Mouse (Mus musculus) gastrocnemius, adult 2 months (tissue): Measurements from ENCODE around the gene Ccdc40. TPM values are rescaled to one million over a fixed set of nuclear protein-coding genes. Genes with fewer than 3 reads are reported as not detected.
"Not testable (repeated sequence)": the region's sequence is repeated elsewhere in the genome, so short reads cannot be mapped to it uniquely, and the experiment has no call there.

Source experiments
- DNase-seq: peaks from one replicate; pipeline ENCODE4 v3.0.0; 2022
- H3K27ac ChIP-seq: fragments of 200-600 bp; 2 replicates; pipeline ENCODE4 v1.8.1; 2022; ENCODE audit warnings: mild to moderate bottlenecking
- H3K4me3 ChIP-seq: fragments of 200-600 bp; 2 replicates; pipeline ENCODE4 v1.8.1; 2022; ENCODE audit warnings: mild to moderate bottlenecking, moderate library complexity
- CTCF ChIP-seq: fragments of 200-600 bp; IDR thresholded peaks from 2 replicates; pipeline ENCODE4 v1.8.1; 2022; ENCODE audit warnings: antibody characterized with exemption, mild to moderate bottlenecking, moderate library complexity
- intact Hi-C: fragments of 180-260 bp; cut with DNase I; formaldehyde crosslinking; loops from one replicate; pipeline ENCODE4 v1.15.1; 2025
- total RNA-seq, 2 experiments: library from RNA; stranded (reverse); gene quantifications; 2 replicates each; pipeline ENCODE4 v1.2.3; 2021

Gene Ccdc40
- total RNA-seq, 2 experiments from 2014 or later, result not detected

DNA sequence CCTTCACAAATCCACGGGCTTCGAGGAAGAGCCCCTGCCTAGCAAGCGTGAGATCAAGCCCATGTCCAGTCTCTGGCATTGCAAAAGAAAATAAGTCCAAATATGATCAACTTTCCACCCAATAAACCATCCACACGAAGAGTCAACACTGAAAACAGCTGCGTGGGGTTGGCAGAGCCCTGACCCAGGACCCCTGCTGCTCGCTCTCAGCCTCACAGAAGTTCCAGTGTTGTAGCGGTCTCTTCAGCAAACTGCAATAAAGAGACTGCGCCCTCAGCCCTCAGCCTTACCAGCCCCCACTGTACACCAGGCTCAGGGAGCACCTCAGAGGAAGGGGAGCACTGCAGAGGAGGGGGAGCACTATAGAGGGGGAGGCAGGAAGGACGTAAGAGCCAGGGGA lies 2.7 kb upstream of the Ccdc40 start:
- Histone ChIP-seq H3K27ac (no peak overlapping the region), H3K4me3 (no peak overlapping the region)
- intact Hi-C loops, result no loop called here
- DNase-seq, result no peak
- TF ChIP-seq CTCF, result no peak

DNA sequence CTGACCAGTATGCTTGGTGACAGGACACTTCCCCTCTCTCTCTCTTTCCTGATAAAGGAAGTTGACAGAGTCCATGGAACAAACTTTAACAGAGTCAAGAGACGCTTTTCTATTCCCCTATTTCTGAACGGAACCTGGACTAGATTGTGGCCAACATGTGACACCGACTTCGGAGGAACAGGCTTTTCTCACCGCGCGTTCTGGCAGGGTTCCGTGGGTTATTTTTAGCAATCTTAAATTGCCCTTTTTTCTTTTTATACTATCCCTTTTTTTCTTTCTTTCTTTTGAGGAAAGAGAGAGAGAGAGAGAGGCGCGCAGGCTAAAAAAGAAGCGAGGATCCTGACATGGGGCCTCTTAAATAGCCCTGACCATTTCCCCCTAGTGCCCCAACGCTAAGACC lies 781 bp upstream of the Ccdc40 start:
- no peak for TF ChIP-seq CTCF
- Histone ChIP-seq H3K27ac (peak overlapping the region; percentile 94), H3K4me3 (peak overlapping the region; percentile 96)
- DNase-seq, result no peak
- intact Hi-C loops, result no loop called here

DNA sequence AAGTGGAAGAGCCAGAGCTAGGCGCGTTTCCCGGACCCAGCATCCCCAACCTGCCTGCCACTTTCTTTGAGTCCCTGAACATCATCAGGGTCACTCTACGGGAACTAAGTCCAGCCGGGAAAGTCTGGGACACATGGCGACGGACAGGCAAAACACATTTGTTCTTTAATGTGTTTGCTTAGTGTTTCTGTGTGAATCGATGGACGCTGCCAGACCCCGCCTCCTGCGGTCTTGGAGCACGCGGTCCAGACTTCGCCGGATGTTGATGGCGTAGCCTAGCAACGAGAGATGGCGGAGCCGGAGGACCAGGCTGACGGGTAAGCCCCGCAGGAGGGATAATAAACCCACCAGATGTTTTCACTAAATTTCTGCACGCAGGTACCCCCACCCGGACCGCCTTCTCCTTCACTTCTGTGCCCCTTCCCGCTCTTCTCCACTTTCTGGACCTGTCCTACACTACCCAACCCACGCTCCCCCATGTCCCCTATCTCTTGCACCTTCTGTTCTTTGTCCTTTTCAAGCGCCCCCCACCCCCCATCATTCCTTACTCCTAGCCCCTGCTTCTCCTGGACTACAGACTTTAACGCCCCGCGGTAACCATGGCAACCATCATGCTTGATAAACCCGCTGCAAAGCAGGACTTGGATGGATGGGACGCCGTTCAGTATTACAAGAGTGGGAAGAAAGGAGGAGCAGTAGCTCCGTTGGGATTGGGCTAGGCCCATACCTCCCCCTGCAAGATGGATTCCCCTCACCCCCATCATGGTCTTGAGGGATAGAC lies 664 bp downstream of the Ccdc40 start:
- intact Hi-C loops, result no loop called here
- Histone ChIP-seq H3K27ac (peak overlapping the region; percentile 94), H3K4me3 (peak overlapping the region; percentile 96)
- DNase-seq, result peak; percentile 82
- TF ChIP-seq CTCF, result no peak

DNA sequence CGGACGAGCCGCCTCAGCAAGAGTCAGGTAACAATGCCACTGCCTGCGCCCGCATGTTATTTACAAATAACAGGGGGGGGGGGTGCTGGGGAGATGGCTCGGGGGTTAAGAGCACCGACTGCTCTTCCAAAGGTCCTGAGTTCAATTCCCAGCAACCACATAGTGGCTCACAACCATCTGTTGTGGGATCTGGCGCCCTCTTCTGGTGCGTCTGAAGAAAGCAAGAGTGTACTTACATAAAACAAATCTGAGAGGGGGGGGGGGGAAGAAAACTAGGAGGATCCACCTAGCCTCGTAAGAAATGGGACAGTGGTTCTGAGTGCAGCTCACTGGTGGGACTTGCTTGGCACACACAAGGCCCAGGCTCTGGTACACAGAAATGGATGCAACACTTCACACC lies 6.4 kb downstream of the Ccdc40 start:
- Histone ChIP-seq H3K27ac (no peak overlapping the region), H3K4me3 (no peak overlapping the region)
- TF ChIP-seq CTCF, result peak; percentile 36
- intact Hi-C loops, result loop anchor here (2.0 kb wide), 1 partner anchor 28 kb away; no protein-coding TSS in a partner anchor
- DNase-seq, result no peak

DNA sequence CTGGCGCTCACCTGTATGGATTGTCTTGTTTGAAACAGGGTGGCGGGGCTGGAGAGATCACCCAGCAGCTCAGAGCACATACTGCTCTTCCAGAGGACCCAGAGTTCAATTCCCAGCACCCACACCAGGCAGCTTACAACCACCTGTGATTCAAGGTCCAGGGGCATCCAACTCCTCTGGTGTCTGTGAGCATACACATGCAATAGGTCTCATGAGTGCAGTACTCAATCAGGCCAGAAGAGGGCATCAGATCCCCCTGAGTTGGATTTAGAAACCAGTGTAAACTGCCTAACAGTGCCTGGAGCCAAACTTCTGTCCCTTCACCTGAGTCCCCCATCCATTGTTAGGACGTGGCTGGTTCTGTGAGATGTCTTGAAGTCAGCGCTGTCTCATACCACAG lies 7.2 kb downstream of the Ccdc40 start:
- no peak overlapping the region for H3K4me3 ChIP-seq
- H3K27ac ChIP-seq, result no peak overlapping the region
- TF ChIP-seq CTCF, result peak; percentile 64
- intact Hi-C loops, result loop anchor here (2.0 kb wide), 1 partner anchor 29 kb away; no protein-coding TSS in a partner anchor
- DNase-seq, result peak; percentile 43

DNA sequence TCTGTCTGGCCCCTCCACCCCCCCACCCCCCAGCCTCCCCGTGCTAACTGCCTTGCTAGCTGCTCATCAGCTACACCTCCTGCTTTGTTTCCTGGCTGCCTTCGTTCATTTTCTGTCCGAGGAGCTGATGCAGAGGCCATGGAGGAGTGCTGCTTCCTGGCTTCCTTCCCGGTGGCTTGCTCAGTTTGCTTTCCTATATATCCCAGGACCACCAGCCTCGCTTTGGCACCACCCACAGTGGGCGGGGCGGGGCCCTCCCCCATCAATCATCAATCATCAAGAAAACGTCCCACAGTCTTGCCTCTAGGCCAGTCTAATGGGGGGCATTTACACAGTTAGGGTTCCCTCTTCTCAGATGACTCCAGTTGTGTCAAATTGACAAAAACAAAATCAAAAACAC lies 8.0 kb downstream of the Ccdc40 start:
- no peak overlapping the region for H3K27ac ChIP-seq
- intact Hi-C loops, result no loop called here
- no peak overlapping the region for H3K4me3 ChIP-seq
- DNase-seq, result no peak
- TF ChIP-seq CTCF, result no peak

DNA sequence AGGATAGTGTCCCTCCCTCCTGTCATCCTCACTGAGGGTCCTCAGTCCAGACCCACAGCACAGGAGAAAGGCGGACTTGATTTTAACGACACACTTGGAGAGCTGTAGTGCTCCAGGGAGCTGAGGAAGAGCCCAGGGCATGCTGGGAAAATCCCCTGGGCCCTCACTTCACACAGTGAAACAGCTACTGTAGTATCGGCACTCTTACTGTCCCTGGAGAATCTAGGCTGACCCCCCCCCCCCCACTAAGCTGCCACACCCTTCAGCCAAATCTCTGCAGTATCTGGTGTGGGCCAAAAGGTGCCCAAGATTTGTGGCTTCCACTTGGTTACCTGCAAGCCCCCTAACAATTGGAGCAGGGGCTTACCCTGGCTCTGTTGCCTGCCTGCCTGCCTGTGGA lies 8.6 kb downstream of the Ccdc40 start:
- no peak for TF ChIP-seq CTCF
- H3K4me3 ChIP-seq, result no peak overlapping the region
- intact Hi-C loops, result no loop called here
- no peak for DNase-seq
- no peak overlapping the region for H3K27ac ChIP-seq

DNA sequence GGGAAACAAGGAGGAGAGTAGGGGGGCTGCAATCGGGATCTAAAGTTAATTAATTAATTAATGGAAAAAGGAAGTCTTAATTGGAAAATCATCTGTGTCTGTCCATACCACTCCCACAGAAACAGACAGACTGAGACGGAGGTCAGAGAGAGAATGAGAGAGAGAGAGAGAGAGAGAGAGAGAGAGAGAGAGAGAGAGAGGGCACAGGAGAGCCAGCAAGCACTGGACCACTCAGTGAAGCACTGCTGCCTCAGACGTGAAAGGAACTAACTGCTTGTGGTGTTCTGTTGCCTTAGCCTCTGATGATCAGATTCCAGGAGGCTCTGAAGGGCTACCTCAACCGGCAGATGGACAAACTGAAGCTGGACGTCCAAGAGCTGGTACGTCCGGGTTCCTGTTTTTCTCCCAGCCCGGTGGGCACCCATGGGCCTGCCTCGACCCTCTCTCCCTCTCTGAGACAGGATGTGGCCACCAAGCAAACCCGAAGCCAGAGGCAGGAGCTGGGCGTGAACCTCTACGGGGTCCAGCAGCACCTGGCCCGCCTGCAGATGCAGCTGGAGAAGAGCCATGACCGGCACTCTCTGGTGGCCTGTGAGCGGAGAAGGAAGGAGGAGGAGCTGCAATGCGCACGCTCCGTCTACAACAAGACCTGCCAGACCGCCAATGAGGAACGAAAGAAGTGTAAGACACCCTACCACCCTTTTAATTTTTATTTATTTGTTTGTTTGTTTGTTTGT lies 9.4 kb downstream of the Ccdc40 start:
- Histone ChIP-seq H3K27ac (no peak overlapping the region), H3K4me3 (peak overlapping the region; percentile 58)
- intact Hi-C loops, result no loop called here
- peak; percentile 41 for DNase-seq
- TF ChIP-seq CTCF, result no peak

DNA sequence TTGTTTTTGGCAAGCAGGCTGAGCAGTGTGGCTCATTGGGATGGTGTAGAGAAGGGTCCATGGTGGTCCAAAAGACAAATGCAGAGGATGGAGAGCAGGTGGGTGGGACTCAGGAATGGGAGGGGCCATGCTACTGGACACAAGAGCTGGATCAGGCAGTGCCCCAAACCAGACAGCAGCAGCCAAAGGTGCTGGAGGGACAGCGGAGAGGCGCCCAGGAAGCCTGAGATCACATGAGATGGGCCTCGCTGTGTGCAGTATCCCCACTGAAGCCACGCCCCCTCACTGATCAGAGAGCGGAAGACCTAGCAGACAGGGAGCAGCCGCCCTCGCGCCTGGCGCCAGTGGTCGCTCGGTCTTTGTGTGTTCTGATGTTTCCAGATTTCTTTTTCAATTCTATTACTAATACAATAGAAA lies 9.9 kb downstream of the Ccdc40 start:
- peak; percentile 64 for DNase-seq
- Histone ChIP-seq H3K27ac (no peak overlapping the region), H3K4me3 (peak overlapping the region; percentile 58)
- intact Hi-C loops, result no loop called here
- TF ChIP-seq CTCF, result no peak

DNA sequence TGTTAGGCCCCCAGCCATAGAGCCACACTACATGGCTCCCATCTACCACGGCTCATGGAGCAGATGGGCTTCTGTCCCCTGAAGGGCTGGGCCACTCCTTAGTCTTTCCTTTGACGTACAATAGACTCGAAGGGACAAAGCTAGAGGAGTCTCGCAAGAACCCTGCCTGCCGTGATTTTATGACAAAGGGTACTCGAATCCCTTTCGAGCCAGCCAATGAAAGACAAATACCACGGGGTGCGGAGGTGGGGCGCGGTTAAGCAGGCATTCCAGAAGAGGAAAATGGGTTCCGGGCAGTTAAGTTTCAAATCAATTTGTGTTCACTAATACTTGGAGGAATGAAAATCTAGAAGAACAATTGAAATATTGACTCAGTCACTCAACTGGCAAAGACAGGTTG lies 11.1 kb downstream of the Ccdc40 start:
- no peak for DNase-seq
- no peak for TF ChIP-seq CTCF
- intact Hi-C loops, result no loop called here
- Histone ChIP-seq H3K4me3 (no peak overlapping the region), H3K27ac (no peak overlapping the region)

DNA sequence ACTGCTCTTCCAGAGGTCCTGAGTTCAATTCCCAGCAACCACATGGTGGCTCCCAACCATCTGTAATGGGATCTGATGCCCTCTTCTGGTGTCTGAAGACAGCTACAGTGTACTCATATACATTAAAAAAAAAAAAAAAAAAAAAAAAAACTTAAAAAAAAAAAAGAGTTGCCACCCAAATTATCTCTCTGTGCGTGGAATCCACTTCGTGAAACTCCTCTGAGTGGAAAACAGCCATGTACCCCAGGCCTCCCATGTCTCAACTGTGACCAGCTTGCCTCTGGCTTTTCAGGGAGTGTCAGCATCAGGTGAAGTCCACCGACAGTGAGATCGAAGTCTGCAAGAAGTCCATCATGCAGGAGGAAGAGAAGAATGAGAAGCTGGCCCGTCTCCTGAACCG lies 17.2 kb downstream of the Ccdc40 start:
- H3K27ac ChIP-seq, DNase-seq, H3K4me3 ChIP-seq, intact Hi-C loops: not testable (repeated sequence)

DNA sequence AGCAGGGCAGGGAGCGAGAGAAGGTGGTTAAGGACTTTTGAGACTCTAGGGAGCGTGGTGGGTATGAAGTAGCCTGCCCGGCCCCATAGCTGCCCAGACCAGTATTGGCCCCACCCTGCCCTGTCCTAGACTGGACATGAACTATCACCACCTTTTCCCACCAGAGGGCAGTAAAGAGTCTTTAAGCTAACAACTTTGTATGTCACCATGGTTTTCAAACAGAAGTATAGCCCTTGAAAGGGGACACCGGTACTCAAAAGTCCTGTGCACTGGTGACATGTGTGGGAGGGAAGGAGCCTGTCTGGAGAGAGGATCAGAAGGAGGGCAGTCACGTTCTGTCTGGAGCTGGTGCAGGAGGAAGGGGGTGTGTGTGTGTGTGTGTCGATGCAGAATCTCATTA lies 20.6 kb downstream of the Ccdc40 start:
- H3K27ac ChIP-seq, result no peak overlapping the region
- peak; percentile 70 for TF ChIP-seq CTCF
- intact Hi-C loops, result no loop called here
- DNase-seq, result peak; percentile 50
- H3K4me3 ChIP-seq, result no peak overlapping the region

DNA sequence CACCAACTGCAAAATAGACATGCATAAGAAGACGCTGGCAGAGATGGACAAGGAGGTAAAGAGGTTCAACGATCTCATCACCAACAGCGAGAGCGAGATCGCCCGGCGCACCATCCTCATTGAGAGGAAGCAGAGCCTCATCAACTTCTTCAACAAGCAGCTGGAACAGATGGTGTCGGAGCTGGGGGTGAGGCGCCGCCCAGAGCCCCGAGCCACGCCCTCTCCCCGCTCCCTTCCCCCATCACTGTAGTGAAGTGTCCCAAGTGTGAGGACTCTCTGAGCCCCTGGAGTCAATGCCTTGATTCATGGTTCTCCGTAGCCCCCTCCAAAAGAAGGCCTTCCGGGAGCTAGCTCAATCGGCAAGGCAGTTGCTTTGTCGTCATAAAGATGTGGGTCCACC lies 22.6 kb downstream of the Ccdc40 start:
- Histone ChIP-seq H3K27ac (no peak overlapping the region), H3K4me3 (no peak overlapping the region)
- no peak for TF ChIP-seq CTCF
- no peak for DNase-seq
- intact Hi-C loops, result loop anchor here (5.0 kb wide), 1 partner anchor 44 kb away; no protein-coding TSS in a partner anchor
